Mouse (Mus musculus) liver, embryonic 14.5 days (tissue): Measurements from ENCODE around the gene Mta1. TPM values are rescaled to one million over a fixed set of nuclear protein-coding genes. Genes with fewer than 3 reads are reported as not detected.

ENCODE experiments used
- ATAC-seq: fragments of 200-750 bp; cut with Nextera tagmentation; 2 replicates; pipeline ENCODE4 v1.8.0; 2017; ENCODE audit warnings: moderate number of reproducible peaks, mild to moderate bottlenecking, moderate library complexity; ENCODE audit not compliant: insufficient read depth
- DNase-seq, 3 experiments: peaks; one replicate each; pipeline ENCODE4 v3.0.0-alpha.2; 2012 to 2013; ENCODE audit warnings: low read depth in 3 of 3, low spot score in 3 of 3
- H3K27ac ChIP-seq: fragments of 300-500 bp; sonication (generic); 2 replicates; pipeline ENCODE4 v1.5.1; 2014; ENCODE audit warnings: moderate library complexity, mild to moderate bottlenecking, control low read depth, inconsistent platforms
- H3K27me3 ChIP-seq: fragments of 300-500 bp; sonication (generic); 2 replicates; pipeline ENCODE4 v1.6.1; 2014; ENCODE audit warnings: mild to moderate bottlenecking, low read length, moderate library complexity; ENCODE audit not compliant: control insufficient read depth, insufficient read depth
- H3K36me3 ChIP-seq: fragments of 300-500 bp; sonication (generic); replicated peaks from 2 replicates; pipeline ENCODE4 v1.6.1; 2014; ENCODE audit warnings: low read depth; ENCODE audit not compliant: control insufficient read depth, insufficient read depth
- H3K4me1 ChIP-seq, 2 experiments: fragments of 200-500 bp in 1 of 2; fragments of 300-500 bp in 1 of 2; sonication (generic) in 1 of 2; replicated peaks; 2 replicates each; pipeline ENCODE4 v1.6.1; 2012 to 2014; ENCODE audit warnings: antibody characterized with exemption in 1 of 2, inconsistent platforms in 1 of 2, low read length in 1 of 2; ENCODE audit not compliant: control insufficient read depth in 2 of 2, insufficient read depth in 2 of 2
- H3K4me2 ChIP-seq: fragments of 300-500 bp; sonication (generic); 2 replicates; pipeline ENCODE4 v1.6.1; 2014; ENCODE audit warnings: low read depth, mild to moderate bottlenecking, control low read depth, moderate library complexity
- H3K4me3 ChIP-seq, 2 experiments: fragments of 200-500 bp in 1 of 2; fragments of 300-500 bp in 1 of 2; sonication (generic) in 1 of 2; 2 replicates each; pipeline ENCODE4 v1.5.1; 2012 to 2014; ENCODE audit warnings: low read depth in 2 of 2, low read length in 2 of 2, mild to moderate bottlenecking in 2 of 2, control low read depth in 1 of 2, inconsistent platforms in 1 of 2, moderate library complexity in 1 of 2; ENCODE audit not compliant: insufficient read depth in 1 of 2
- H3K9ac ChIP-seq: fragments of 300-500 bp; sonication (generic); replicated peaks from 2 replicates; pipeline ENCODE4 v1.6.1; 2014; ENCODE audit warnings: mild to moderate bottlenecking, control low read depth, moderate library complexity
- H3K9me3 ChIP-seq: fragments of 300-500 bp; sonication (generic); 2 replicates; pipeline ENCODE4 v1.6.1; 2016; ENCODE audit warnings: low read length, mixed read lengths; ENCODE audit not compliant: control insufficient read depth
- CTCF ChIP-seq: IDR thresholded peaks from 2 replicates; pipeline ENCODE4 v1.5.1; 2016; ENCODE audit warnings: antibody characterized with exemption, low read depth, control low read depth
- EP300 ChIP-seq: IDR thresholded peaks from 2 replicates; pipeline ENCODE4 v1.6.1; 2016; ENCODE audit warnings: antibody characterized with exemption, low read depth
- WGBS: fragments of 180-500 bp; shearing (Covaris S2); extraction: QIAGEN DNeasy Blood & Tissue Kit; methylation state at CpG from one replicate; pipeline ENCODE4 v1.1.7; 2014; ENCODE audit not compliant: insufficient replicate concordance; 5-methylcytosine and 5-hydroxymethylcytosine counted together
- polyA plus RNA-seq, 2 experiments: library from polyadenylated mRNA; depleted of rRNA in 1 of 2; stranded (reverse) in 1 of 2; unstranded in 1 of 2; fragments of >200 nt; fragmentation: Nextera tagmentation in 1 of 2; extraction: Ambion mirVana in 1 of 2; gene quantifications; 2 replicates each; pipeline versions ENCODE4 v1.2.1 to v1.2.3; 2012 to 2014

The Mta1 gene
- polyA plus RNA-seq, 2 experiments: 4.7 to 22.6 TPM

DNA sequence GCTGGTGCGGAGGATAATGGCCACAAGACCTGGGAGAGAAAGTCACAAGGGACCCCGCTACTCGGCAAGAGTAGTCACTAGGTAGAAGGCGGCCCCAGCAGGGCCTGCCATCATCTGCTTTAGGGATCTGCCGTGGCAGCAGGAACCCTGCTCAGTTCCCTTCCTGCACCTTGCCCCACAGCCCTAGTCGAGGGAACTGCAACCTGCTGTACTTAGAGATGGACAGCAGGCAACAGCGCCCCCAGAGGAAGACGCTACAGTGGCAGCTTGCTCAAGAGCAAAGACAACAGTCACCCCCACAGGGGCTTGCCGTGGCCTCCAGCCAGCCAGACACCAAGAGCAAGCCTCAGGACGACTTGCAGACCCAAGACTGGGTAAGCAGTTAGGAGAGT, 23.0 kb upstream of the Mta1 start:
- WGBS: 6% methylated on average over 10 of the region's 10 CpGs
- Histone ChIP-seq H3K4me1 (peaks cover 7 to 17% of the 10 kb centered on the region in 2 experiments), H3K27me3 (no peaks in the 10 kb centered on the region), H3K4me2 (peak overlapping the region; percentile 89), H3K36me3 (no peaks in the 10 kb centered on the region), H3K9me3 (no peaks in the 10 kb centered on the region), H3K9ac (peak overlapping the region; percentile 55), H3K27ac (no peak overlapping the region), H3K4me3 (peak overlapping the region; percentile 57 to 65)
- DNase-seq: peak; percentile 72 to 75 (median 73)
- no peak for TF ChIP-seq EP300
- TF ChIP-seq CTCF: peak; percentile 97
- peak; percentile 75 for ATAC-seq

DNA sequence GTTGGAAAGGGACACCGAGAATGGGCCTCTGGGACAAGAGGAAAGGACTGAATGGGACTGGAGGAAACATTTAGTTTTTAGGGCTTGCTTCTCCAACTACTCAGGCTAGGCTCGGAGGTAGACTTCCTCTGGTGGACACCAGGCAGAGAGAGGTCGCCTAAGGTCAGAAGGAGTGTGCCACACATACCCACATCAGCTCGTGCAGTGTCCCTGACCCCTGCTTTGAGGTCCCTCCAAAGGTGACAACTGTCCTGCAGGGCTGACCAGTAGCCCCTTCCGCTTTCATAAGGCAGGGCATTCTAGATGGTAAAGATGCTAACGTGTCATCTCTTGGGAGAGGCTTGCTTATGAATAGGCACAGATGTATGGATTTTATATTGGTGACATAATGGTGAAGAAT, 22.6 kb upstream of the Mta1 start:
- H3K4me1 ChIP-seq: peaks cover 7 to 17% of the 10 kb centered on the region in 2 experiments
- ATAC-seq: 0 out of 2 replicates have a peak, but pooled peaks have one; percentile 1
- WGBS: 46% methylated on average over 6 of the region's 6 CpGs
- no peaks in the 10 kb centered on the region for H3K9me3 ChIP-seq
- no peaks in the 10 kb centered on the region for H3K36me3 ChIP-seq
- TF ChIP-seq EP300 (no peak), CTCF (no peak)
- H3K27me3 ChIP-seq: no peaks in the 10 kb centered on the region
- DNase-seq: no peak
- peak overlapping the region; percentile 89 for H3K4me2 ChIP-seq
- no peak overlapping the region for H3K4me3 ChIP-seq
- H3K27ac ChIP-seq: no peak overlapping the region
- H3K9ac ChIP-seq: no peak overlapping the region

DNA sequence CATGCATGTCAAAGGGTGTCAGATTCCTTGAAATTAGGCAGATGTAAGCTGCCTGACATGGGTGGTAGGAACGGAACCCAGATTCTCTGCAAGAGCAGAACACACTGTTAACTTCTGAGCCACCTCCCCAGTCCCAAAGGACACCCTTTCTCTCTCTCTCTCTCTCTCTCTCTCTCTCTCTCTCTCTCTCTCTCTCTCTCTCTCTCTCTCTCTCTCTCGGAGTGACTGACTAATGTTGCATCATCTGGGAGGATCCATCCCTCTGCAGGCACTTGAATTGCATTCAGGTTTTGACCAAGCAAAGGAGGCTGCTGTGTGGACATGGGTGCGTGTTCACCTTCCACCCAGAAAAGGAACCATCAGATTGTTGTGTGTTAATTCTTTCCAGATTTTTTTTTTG, 10.8 kb upstream of the Mta1 start:
- Histone ChIP-seq H3K36me3 (no peaks in the 10 kb centered on the region), H3K27ac (no peak overlapping the region), H3K27me3 (no peaks in the 10 kb centered on the region), H3K4me1 (no peaks in the 10 kb centered on the region), H3K4me3 (no peak overlapping the region), H3K9me3 (no peaks in the 10 kb centered on the region), H3K9ac (no peak overlapping the region), H3K4me2 (no peak overlapping the region)
- 53% methylated on average over 3 of the region's 3 CpGs for WGBS
- DNase-seq (no peak), ATAC-seq (no peak)
- TF ChIP-seq CTCF (no peak), EP300 (no peak)

DNA sequence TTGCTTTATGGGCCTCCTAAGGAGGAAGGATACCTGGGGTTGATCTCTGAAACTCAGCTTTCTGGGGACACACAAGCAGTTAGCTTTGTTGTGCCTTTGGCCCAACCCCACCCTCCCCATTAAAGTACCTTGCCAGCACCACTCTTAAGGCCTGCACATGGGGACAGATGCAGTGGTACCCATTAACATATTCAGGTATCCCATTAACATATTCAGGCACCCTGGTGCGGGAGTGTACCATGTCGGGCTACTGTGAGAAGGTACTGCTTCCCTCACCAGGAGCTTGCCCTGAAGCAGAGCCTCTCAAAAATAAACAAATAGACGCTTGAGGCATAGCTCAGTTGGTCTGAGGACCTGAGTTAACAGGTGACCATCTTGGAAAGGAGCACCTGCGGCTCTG, 10.1 kb upstream of the Mta1 start:
- no peaks in the 10 kb centered on the region for H3K9me3 ChIP-seq
- H3K27ac ChIP-seq: no peak overlapping the region
- H3K36me3 ChIP-seq: no peaks in the 10 kb centered on the region
- no peaks in the 10 kb centered on the region for H3K4me1 ChIP-seq
- TF ChIP-seq EP300 (no peak), CTCF (no peak)
- H3K4me2 ChIP-seq: no peak overlapping the region
- DNase-seq (no peak), ATAC-seq (no peak)
- no peak overlapping the region for H3K9ac ChIP-seq
- H3K27me3 ChIP-seq: no peaks in the 10 kb centered on the region
- no peak overlapping the region for H3K4me3 ChIP-seq
- WGBS: 54% methylated on average over 4 of the region's 4 CpGs

DNA sequence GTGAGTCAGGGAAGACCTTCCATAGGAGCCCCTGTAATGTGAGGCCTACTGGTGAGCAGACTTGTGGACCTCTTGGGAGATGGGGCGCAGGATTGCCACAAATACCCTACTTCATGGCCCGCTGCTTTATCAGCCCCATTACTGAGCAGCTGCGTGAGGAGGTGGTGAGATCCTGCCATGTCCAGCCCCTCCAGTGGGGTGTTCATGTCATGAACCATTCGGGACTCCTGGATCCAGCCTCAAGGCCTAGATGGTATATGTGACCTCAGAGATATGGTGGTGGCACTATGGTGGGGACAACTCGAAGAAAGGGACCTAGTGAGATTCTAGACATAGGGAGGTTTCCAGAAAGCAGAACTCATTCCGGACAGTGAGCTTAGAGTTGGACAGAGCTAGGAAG, 9.0 kb upstream of the Mta1 start:
- no peak for ATAC-seq
- no peak overlapping the region for H3K4me3 ChIP-seq
- no peak overlapping the region for H3K9ac ChIP-seq
- no peak overlapping the region for H3K27ac ChIP-seq
- TF ChIP-seq CTCF: no peak
- TF ChIP-seq EP300: no peak
- no peaks in the 10 kb centered on the region for H3K4me1 ChIP-seq
- no peaks in the 10 kb centered on the region for H3K9me3 ChIP-seq
- no peaks in the 10 kb centered on the region for H3K27me3 ChIP-seq
- no peak overlapping the region for H3K4me2 ChIP-seq
- 74% methylated on average over 6 of the region's 6 CpGs for WGBS
- DNase-seq: no peak
- H3K36me3 ChIP-seq: no peaks in the 10 kb centered on the region
